10 mouse cellular contexts compared by ENCODE assay signal in the genomic region with DNA sequence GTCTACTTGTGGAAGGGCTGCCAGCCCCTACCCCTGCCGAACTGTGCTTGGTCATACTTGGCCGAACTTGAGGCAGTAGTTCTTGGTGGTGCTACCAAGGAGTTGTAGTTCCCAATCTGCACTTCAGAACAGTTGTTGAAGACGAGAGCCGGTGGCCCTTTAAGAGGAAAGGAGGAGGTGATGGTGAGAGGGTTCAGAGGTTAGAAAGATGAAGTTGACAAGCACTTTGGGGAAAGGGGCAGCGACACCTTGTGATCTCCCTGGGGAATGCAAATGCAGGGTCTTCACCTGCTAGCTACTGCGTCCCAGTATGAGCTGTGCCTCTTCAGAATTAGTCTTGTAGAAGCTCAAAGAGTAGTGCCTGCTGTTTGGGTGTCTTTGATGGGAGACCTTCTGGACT. TPM values are rescaled to one million over a fixed set of nuclear protein-coding genes. Genes with fewer than 3 reads are reported as not detected.
DNase-seq lines count a peak whose midpoint lies in the region; ATAC-seq lines count a peak whose summit lies in the region.
"Had no signal": no experiment of that assay in that cellular context is flagged by ENCODE, and none has a peak within 500 bp of the region (broad histone marks: within the 10 kb centered on the region; RNA-seq: fewer than 3 reads in every experiment).

No protein-coding gene starts in this region.

- no peak overlapping the region for H3K4me2 ChIP-seq in hindbrain, embryonic 11.5 days (replicated peaks; ENCODE audit: low read depth, low read length)
- no peak overlapping the region for H3K4me2 ChIP-seq in hindbrain, embryonic 13.5 days
- H3K4me2 ChIP-seq in heart, embryonic 12.5 days = 0 out of 2 replicates have a peak overlapping the region, but pooled peaks have one; percentile 68

- 24% methylated on average over 6 of the region's 6 CpGs for WGBS in hindbrain, embryonic 11.5 days
- WGBS in hindbrain, embryonic 13.5 days = 21% methylated on average over 6 of the region's 6 CpGs
- WGBS in heart, embryonic 12.5 days = 23% methylated on average over 6 of the region's 6 CpGs

- peak; percentile 17 for DNase-seq in hindbrain, embryonic 11.5 days (ENCODE audit: low spot score)
- DNase-seq in spleen, postnatal 4 days (ENCODE audit: low spot score in 2 of 2) = peak; percentile 12 to 57
- DNase-seq in spleen, adult 18-20 months = no peak
- peak; percentile 40 for DNase-seq in thymus, postnatal 0 days (ENCODE audit: low spot score)
- DNase-seq in right cerebral cortex, postnatal 36 days (ENCODE audit: low spot score in 2 of 2) = no peak
- DNase-seq in right cerebral cortex, postnatal 25 days = no peak
- DNase-seq: adrenal gland, postnatal 36 days had no signal

- H3K9ac ChIP-seq in hindbrain, embryonic 11.5 days (ENCODE audit: low read depth, low read length) = no peak overlapping the region
- H3K9ac ChIP-seq in hindbrain, embryonic 13.5 days = no peak overlapping the region
- no peak overlapping the region for H3K9ac ChIP-seq in heart, embryonic 12.5 days

- peaks cover 64% of the 10 kb centered on the region for H3K27me3 ChIP-seq in hindbrain, embryonic 11.5 days (ENCODE audit: control insufficient read depth, insufficient read depth, low read length)
- H3K27me3 ChIP-seq in hindbrain, embryonic 13.5 days = peaks cover 97% of the 10 kb centered on the region
- peaks cover 72% of the 10 kb centered on the region for H3K27me3 ChIP-seq in heart, embryonic 12.5 days (replicated peaks)

- no peaks in the 10 kb centered on the region for H3K36me3 ChIP-seq in hindbrain, embryonic 11.5 days (ENCODE audit: control insufficient read depth, insufficient read depth, low read length)
- H3K36me3 ChIP-seq in hindbrain, embryonic 13.5 days = no peaks in the 10 kb centered on the region
- H3K36me3 ChIP-seq in heart, embryonic 12.5 days = no peaks in the 10 kb centered on the region

- no peak for ATAC-seq in hindbrain, embryonic 11.5 days (ENCODE audit: low FRiP score)
- ATAC-seq in hindbrain, embryonic 13.5 days (ENCODE audit: low FRiP score) = no peak
- ATAC-seq in heart, embryonic 12.5 days (ENCODE audit: insufficient number of reproducible peaks, low FRiP score) = no peak
- ATAC-seq: forebrain, embryonic 14.5 days had no signal

- H3K27ac ChIP-seq in hindbrain, embryonic 11.5 days (ENCODE audit: low read depth, low read length) = no peak overlapping the region
- H3K27ac ChIP-seq in hindbrain, embryonic 13.5 days = no peak overlapping the region
- no peak overlapping the region for H3K27ac ChIP-seq in heart, embryonic 12.5 days (ENCODE audit: poor library complexity, severe bottlenecking)

- H3K4me3 ChIP-seq in hindbrain, embryonic 11.5 days (ENCODE audit: low read depth, low read length) = no peak overlapping the region
- H3K4me3 ChIP-seq in hindbrain, embryonic 13.5 days = no peak overlapping the region
- H3K4me3 ChIP-seq in heart, embryonic 12.5 days = no peak overlapping the region

- H3K9me3 ChIP-seq in hindbrain, embryonic 11.5 days (ENCODE audit: control insufficient read depth, low read length) = no peaks in the 10 kb centered on the region
- H3K9me3 ChIP-seq in hindbrain, embryonic 13.5 days = no peaks in the 10 kb centered on the region
- H3K9me3 ChIP-seq in heart, embryonic 12.5 days (replicated peaks) = no peaks in the 10 kb centered on the region

- H3K4me1 ChIP-seq in hindbrain, embryonic 11.5 days (replicated peaks; ENCODE audit: control insufficient read depth, insufficient read depth, low read length) = peaks cover 5% of the 10 kb centered on the region
- peaks cover 26% of the 10 kb centered on the region for H3K4me1 ChIP-seq in hindbrain, embryonic 13.5 days (replicated peaks)
- H3K4me1 ChIP-seq in heart, embryonic 12.5 days (replicated peaks) = peaks cover 39% of the 10 kb centered on the region

RNA-seq across cellular contexts. Expression of gene Adcy4, which starts 1.3 kb away (rescaled TPM):
- polyA plus RNA-seq in hindbrain, embryonic 11.5 days (2014; fragmentation: Nextera tagmentation; extraction: Ambion mirVana) = 6.6 and 7.6 TPM in 2 replicates
- 5.3 and 6.0 TPM in 2 replicates for polyA plus RNA-seq in hindbrain, embryonic 13.5 days (2015; fragmentation: Nextera tagmentation; extraction: Ambion mirVana)
- polyA plus RNA-seq in heart, embryonic 12.5 days (2016; fragmentation: Nextera tagmentation; extraction: Ambion mirVana) = 24.4 and 26.2 TPM in 2 replicates
- 2.2 and 2.7 TPM in 2 replicates for polyA plus RNA-seq in thymus, postnatal 0 days (2015; fragmentation: Nextera tagmentation; extraction: Ambion mirVana)

RNA-seq across cellular contexts. Expression of gene Ripk3, which starts 3.5 kb away (rescaled TPM):
- polyA plus RNA-seq in hindbrain, embryonic 11.5 days (2014; fragmentation: Nextera tagmentation; extraction: Ambion mirVana) = 11.0 and 12.9 TPM in 2 replicates
- 2.6 and 3.7 TPM in 2 replicates for polyA plus RNA-seq in hindbrain, embryonic 13.5 days (2015; fragmentation: Nextera tagmentation; extraction: Ambion mirVana)
- polyA plus RNA-seq in heart, embryonic 12.5 days (2016; fragmentation: Nextera tagmentation; extraction: Ambion mirVana) = 19.7 and 20.3 TPM in 2 replicates
- polyA plus RNA-seq in thymus, postnatal 0 days (2015; fragmentation: Nextera tagmentation; extraction: Ambion mirVana) = 70.3 and 76.2 TPM in 2 replicates

RNA-seq across cellular contexts. Expression of gene Ltb4r1, which starts 19.4 kb away (rescaled TPM):
- 0.14 TPM in 1 of 2 replicates, not detected in the other for polyA plus RNA-seq in hindbrain, embryonic 11.5 days (2014; fragmentation: Nextera tagmentation; extraction: Ambion mirVana)
- 0.32 and 0.74 TPM in 2 replicates for polyA plus RNA-seq in hindbrain, embryonic 13.5 days (2015; fragmentation: Nextera tagmentation; extraction: Ambion mirVana)
- polyA plus RNA-seq in heart, embryonic 12.5 days (2016; fragmentation: Nextera tagmentation; extraction: Ambion mirVana) = 0.49 and 0.76 TPM in 2 replicates
- polyA plus RNA-seq in thymus, postnatal 0 days (2015; fragmentation: Nextera tagmentation; extraction: Ambion mirVana) = 3.7 and 4.3 TPM in 2 replicates

RNA-seq across cellular contexts. Expression of gene Ltb4r2, which starts 24.0 kb away (rescaled TPM):
- polyA plus RNA-seq in hindbrain, embryonic 11.5 days (2014; fragmentation: Nextera tagmentation; extraction: Ambion mirVana) = 0.28 and 0.62 TPM in 2 replicates
- 0.43 and 0.56 TPM in 2 replicates for polyA plus RNA-seq in hindbrain, embryonic 13.5 days (2015; fragmentation: Nextera tagmentation; extraction: Ambion mirVana)
- 0.49 and 0.54 TPM in 2 replicates for polyA plus RNA-seq in heart, embryonic 12.5 days (2016; fragmentation: Nextera tagmentation; extraction: Ambion mirVana)
- 0.78 and 1.2 TPM in 2 replicates for polyA plus RNA-seq in thymus, postnatal 0 days (2015; fragmentation: Nextera tagmentation; extraction: Ambion mirVana)

RNA-seq across cellular contexts. Expression of gene Cideb, which starts 26.9 kb away (rescaled TPM):
- polyA plus RNA-seq in hindbrain, embryonic 11.5 days (2014; fragmentation: Nextera tagmentation; extraction: Ambion mirVana) = 0.33 TPM in 1 of 2 replicates, not detected in the other
- polyA plus RNA-seq in hindbrain, embryonic 13.5 days (2015; fragmentation: Nextera tagmentation; extraction: Ambion mirVana) = 0.25 TPM in 2 replicates
- 1.0 and 1.2 TPM in 2 replicates for polyA plus RNA-seq in heart, embryonic 12.5 days (2016; fragmentation: Nextera tagmentation; extraction: Ambion mirVana)
- 0.14 TPM in 1 of 2 replicates, not detected in the other for polyA plus RNA-seq in thymus, postnatal 0 days (2015; fragmentation: Nextera tagmentation; extraction: Ambion mirVana)

Comparison
In these comparisons a context has a peak if more than half of its experiments do, and no peak if none do; other contexts are left out.
1. DNase-seq: peak in hindbrain, embryonic 11.5 days (single experiment), spleen, postnatal 4 days (2 of 2) and thymus, postnatal 0 days (single experiment); none in spleen, adult 18-20 months (0 of 2), right cerebral cortex, postnatal 36 days (0 of 2) and right cerebral cortex, postnatal 25 days (single experiment).